Mouse (Mus musculus): ENCODE results near the gene Cd9. TPM values are rescaled to one million over a fixed set of nuclear protein-coding genes. Genes with fewer than 3 reads are reported as not detected.
"Not testable (repeated sequence)": the region's sequence is repeated elsewhere in the genome, so short reads cannot be mapped to it uniquely, and the experiment has no call there.

Cd9 gene
- polyA plus RNA-seq, 1 experiment from 2014 or later, result 137 TPM

DNA sequence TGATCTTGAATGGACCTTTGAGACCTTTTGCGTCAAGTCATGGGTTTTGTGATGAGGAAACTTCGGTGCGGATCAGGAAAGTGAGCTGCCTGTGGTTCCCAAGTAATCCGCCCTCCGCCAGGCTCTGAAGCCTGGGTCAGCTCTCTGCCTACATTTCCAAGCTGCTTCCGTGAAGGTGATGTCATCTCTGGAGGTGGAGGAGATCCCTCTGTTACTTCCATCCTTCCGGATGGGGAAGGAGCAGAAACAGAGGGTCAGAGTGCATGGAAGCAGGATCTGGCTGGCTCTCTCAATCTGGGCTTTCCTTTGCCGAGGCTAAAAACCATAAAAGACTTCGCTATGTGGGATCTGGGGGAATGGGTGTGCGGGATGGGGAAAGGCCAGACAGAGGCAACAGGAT, 3.2 kb downstream of the Cd9 start:
- WGBS, result 87% methylated on average over 10 of the region's 10 CpGs
- ATAC-seq, result no peak
- H3K4me3 ChIP-seq (ENCODE audit: low read length), result no peak overlapping the region
- H3K36me3 ChIP-seq (ENCODE audit: control insufficient read depth, insufficient read depth, low read length), result no peaks in the 10 kb centered on the region
- H3K27me3 ChIP-seq (replicated peaks; ENCODE audit: control insufficient read depth, insufficient read depth, low read length), result peaks cover 2% of the 10 kb centered on the region
- no peak overlapping the region; the same call in 1 of the 2 replicates for H3K27ac ChIP-seq (ENCODE audit: low read depth, low read length)
- no peaks in the 10 kb centered on the region for H3K9me3 ChIP-seq (ENCODE audit: control insufficient read depth, low read length)
- H3K4me1 ChIP-seq (ENCODE audit: control insufficient read depth, insufficient read depth, low read depth, low read length), result peaks cover 5% of the 10 kb centered on the region
- peak overlapping the region; percentile 96 for H3K4me2 ChIP-seq (ENCODE audit: low read length)
- no peak overlapping the region for H3K9ac ChIP-seq (ENCODE audit: low read depth, low read length)

DNA sequence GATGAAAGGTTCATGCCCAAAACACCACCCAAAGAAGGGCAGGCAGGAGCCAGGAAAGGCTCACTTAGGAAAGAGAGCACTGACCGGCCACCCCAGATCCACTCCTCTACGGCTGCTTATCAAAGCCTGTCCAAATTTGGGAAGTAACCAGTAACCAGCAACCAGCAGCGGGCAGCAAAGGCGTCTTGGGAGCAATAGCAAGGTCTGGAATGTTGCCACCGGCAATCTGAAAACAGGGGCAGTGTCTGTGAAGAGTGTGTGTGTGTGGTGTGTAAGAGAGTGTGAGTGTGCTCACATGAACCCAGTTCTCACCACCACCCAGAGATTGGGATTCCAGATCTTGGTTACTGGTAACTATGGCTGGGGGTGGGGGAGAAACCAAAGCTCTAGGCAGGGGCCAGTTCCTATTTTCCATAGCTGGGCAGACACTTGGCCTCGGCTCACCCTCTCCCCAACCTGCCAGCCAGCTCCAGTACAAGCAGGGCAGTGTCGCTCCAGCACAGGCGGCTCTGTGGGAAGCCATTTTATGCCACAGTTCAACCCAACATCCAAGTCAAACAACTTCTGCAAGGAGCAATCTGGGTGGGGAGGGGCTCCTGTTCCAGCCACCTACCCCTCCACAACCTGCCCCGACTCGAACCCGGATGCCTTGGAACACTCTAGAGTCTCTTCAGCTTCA, 4.6 kb downstream of the Cd9 start:
- Histone ChIP-seq H3K36me3 (ENCODE audit: control insufficient read depth, insufficient read depth, low read length) (no peaks in the 10 kb centered on the region), H3K9me3 (ENCODE audit: control insufficient read depth, low read length) (no peaks in the 10 kb centered on the region), H3K9ac (ENCODE audit: low read depth, low read length) (no peak overlapping the region), H3K4me2 (ENCODE audit: low read length) (no peak overlapping the region; the same call in 1 of the 2 replicates), H3K27ac (ENCODE audit: low read depth, low read length) (peak overlapping the region; percentile 62), H3K4me1 (ENCODE audit: control insufficient read depth, insufficient read depth, low read depth, low read length) (peaks cover 5% of the 10 kb centered on the region), H3K4me3 (ENCODE audit: low read length) (no peak overlapping the region), H3K27me3 (replicated peaks; ENCODE audit: control insufficient read depth, insufficient read depth, low read length) (no peaks in the 10 kb centered on the region; the same call in none of the 2 replicates)
- peak; percentile 53 for ATAC-seq
- 79% methylated on average over 11 of the region's 11 CpGs for WGBS

DNA sequence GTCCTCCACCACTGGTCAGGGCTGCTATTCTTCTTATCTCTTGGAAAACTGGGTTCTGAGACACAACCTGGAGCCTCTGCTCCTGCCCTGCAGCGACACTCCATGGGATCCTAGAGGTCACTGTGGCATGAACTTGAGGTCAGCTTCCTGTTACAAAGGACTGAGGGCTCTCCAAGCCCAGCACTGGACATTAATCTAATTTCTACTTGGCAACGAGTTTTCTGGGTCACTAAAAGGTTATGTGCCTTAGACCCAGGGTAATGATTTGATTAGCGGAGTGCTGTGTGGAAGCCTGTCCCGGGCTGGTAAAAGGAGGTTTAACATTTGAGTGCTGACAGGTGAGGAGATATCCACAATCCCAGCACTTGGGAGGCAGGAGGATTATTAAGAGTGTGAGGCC, 9.0 kb downstream of the Cd9 start:
- no peaks in the 10 kb centered on the region for H3K9me3 ChIP-seq (ENCODE audit: control insufficient read depth, low read length)
- H3K27me3 ChIP-seq (replicated peaks; ENCODE audit: control insufficient read depth, insufficient read depth, low read length), result no peaks in the 10 kb centered on the region
- H3K4me1 ChIP-seq (ENCODE audit: control insufficient read depth, insufficient read depth, low read depth, low read length), result peaks cover 12% of the 10 kb centered on the region
- ATAC-seq, result no peak
- H3K4me2 ChIP-seq (ENCODE audit: low read length), result no peak overlapping the region
- H3K4me3 ChIP-seq (ENCODE audit: low read length), result no peak overlapping the region
- H3K27ac ChIP-seq (ENCODE audit: low read depth, low read length), result no peak overlapping the region
- H3K36me3 ChIP-seq (ENCODE audit: control insufficient read depth, insufficient read depth, low read length), result no peaks in the 10 kb centered on the region
- 45% methylated on average over 4 of the region's 4 CpGs for WGBS
- no peak overlapping the region for H3K9ac ChIP-seq (ENCODE audit: low read depth, low read length)

DNA sequence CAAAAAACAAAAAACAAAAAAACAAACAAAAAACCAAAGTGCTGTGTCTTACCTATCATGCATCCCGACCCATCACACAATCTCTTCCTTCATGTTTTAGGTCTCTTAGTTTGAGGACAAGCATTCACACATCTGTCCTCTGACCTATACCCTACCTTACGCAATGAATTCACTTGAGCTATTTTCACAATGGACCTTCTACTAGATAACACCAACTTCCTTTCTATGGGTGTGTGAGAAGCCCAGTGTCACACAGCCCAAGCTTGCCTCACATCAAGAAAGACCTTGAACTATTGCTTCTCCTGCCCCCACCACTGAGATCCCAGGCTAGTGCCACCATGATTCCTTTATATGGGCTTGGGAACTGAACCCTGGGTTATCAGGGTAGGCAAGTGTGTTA, 9.9 kb downstream of the Cd9 start:
- ATAC-seq, result no peak
- no peak overlapping the region for H3K27ac ChIP-seq (ENCODE audit: low read depth, low read length)
- H3K27me3 ChIP-seq (replicated peaks; ENCODE audit: control insufficient read depth, insufficient read depth, low read length), result no peaks in the 10 kb centered on the region
- H3K36me3 ChIP-seq (ENCODE audit: control insufficient read depth, insufficient read depth, low read length), result no peaks in the 10 kb centered on the region
- H3K4me2 ChIP-seq (ENCODE audit: low read length), result no peak overlapping the region
- no peaks in the 10 kb centered on the region for H3K9me3 ChIP-seq (ENCODE audit: control insufficient read depth, low read length)
- no peak overlapping the region for H3K9ac ChIP-seq (ENCODE audit: low read depth, low read length)
- 97% methylated on average over 2 of the region's 2 CpGs for WGBS
- H3K4me3 ChIP-seq (ENCODE audit: low read length), result no peak overlapping the region
- H3K4me1 ChIP-seq (ENCODE audit: control insufficient read depth, insufficient read depth, low read depth, low read length), result peaks cover 15% of the 10 kb centered on the region

DNA sequence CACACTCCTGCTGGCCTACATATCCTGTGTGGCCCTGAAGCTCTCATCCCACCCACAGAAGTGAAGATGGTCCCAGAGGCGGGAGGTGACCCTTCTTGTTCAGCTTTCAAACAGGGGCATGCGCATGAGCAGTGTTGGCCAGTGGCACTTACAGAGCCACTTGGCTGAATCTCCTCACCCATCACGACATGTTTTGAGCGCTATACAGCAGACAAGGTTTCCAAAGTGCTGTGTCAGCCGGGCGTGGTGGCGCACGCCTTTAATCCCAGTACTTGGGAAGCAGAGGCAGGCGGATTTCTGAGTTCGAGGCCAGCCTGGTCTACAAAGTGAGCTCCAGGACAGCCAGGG, 10.3 kb downstream of the Cd9 start:
- not testable (repeated sequence) for H3K4me3 ChIP-seq (ENCODE audit: low read length)
- WGBS, result 96% methylated on average over 10 of the region's 10 CpGs

DNA sequence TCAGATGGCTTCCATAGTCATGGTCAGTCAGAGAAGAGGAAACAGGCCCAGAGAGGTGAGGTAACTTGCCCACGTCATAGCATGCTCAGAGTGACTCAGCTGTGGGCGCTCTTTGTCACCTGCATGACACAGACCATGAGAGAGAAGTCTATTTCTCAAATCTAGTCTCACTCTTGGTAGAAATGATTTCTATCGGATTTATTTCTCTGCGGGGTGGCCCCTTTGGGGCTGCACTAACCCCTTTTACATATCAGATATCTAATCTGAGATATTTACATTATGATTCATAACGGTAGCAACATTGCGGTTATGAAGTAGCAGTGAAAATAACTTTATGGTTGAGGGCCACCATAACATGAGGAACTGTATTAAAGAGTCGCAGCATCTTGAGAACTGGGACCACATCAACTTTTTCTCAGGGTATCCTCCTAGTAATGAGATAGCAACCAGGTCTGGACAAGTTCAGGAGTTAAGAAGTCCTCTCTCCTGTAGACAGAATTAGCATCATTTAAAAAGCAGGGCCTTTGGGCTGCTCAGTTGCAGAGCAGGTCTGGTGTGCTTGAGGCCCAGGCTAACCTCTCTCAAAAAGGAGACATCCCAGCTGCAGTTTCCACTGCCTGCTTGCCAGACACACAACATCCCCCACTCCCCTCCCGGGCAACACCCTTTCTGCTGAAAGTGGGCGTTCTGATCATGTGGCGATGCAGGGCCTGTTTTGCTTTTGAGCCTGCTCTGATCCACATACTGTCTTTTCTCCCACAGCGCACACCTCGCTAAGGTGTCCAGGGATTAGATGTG, 10.9 kb downstream of the Cd9 start:
- 93% methylated on average over 12 of the region's 12 CpGs for WGBS
- no peak overlapping the region for H3K4me2 ChIP-seq (ENCODE audit: low read length)
- no peaks in the 10 kb centered on the region for H3K27me3 ChIP-seq (replicated peaks; ENCODE audit: control insufficient read depth, insufficient read depth, low read length)
- no peaks in the 10 kb centered on the region for H3K9me3 ChIP-seq (ENCODE audit: control insufficient read depth, low read length)
- peaks cover 15% of the 10 kb centered on the region for H3K4me1 ChIP-seq (ENCODE audit: control insufficient read depth, insufficient read depth, low read depth, low read length)
- no peak for ATAC-seq
- H3K9ac ChIP-seq (ENCODE audit: low read depth, low read length), result no peak overlapping the region
- no peak overlapping the region for H3K27ac ChIP-seq (ENCODE audit: low read depth, low read length)
- no peaks in the 10 kb centered on the region for H3K36me3 ChIP-seq (ENCODE audit: control insufficient read depth, insufficient read depth, low read length)
- no peak overlapping the region for H3K4me3 ChIP-seq (ENCODE audit: low read length)

More for the DNA sequence above, 10.3 kb downstream of the Cd9 start:
- not testable (repeated sequence) for H3K9me3 ChIP-seq (ENCODE audit: control insufficient read depth, low read length); H3K36me3 ChIP-seq (ENCODE audit: control insufficient read depth, insufficient read depth, low read length); H3K4me2 ChIP-seq (ENCODE audit: low read length); ATAC-seq; H3K9ac ChIP-seq (ENCODE audit: low read depth, low read length); H3K27me3 ChIP-seq (replicated peaks; ENCODE audit: control insufficient read depth, insufficient read depth, low read length); H3K27ac ChIP-seq (ENCODE audit: low read depth, low read length)
- peaks cover 15% of the 10 kb centered on the region for H3K4me1 ChIP-seq (ENCODE audit: control insufficient read depth, insufficient read depth, low read depth, low read length)

DNA sequence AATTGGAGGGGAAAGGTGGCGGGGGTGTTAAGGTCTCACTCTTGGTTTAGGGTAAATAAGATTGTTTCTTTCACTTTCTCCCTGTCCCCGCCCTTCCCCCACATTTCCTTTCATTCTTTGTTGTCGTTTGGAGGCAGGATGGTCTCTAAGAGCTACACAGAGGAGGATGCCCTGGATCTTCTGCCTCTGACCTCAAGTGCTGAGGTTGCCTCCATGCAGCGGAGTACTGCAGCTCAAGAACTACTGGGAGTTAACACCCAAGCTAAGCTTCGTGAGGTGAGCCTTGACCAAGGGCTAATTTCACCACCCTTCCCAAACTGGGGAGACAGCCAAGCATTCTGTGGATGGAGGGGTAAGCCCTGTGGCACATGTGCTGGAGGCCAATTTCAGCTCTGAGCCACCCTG, 12.2 kb downstream of the Cd9 start:
- Histone ChIP-seq H3K27ac (ENCODE audit: low read depth, low read length) (no peak overlapping the region), H3K9me3 (ENCODE audit: control insufficient read depth, low read length) (no peaks in the 10 kb centered on the region), H3K36me3 (ENCODE audit: control insufficient read depth, insufficient read depth, low read length) (no peaks in the 10 kb centered on the region), H3K4me3 (ENCODE audit: low read length) (no peak overlapping the region), H3K27me3 (replicated peaks; ENCODE audit: control insufficient read depth, insufficient read depth, low read length) (no peaks in the 10 kb centered on the region), H3K4me2 (ENCODE audit: low read length) (no peak overlapping the region), H3K4me1 (ENCODE audit: control insufficient read depth, insufficient read depth, low read depth, low read length) (peaks cover 15% of the 10 kb centered on the region), H3K9ac (ENCODE audit: low read depth, low read length) (no peak overlapping the region)
- 58% methylated on average over 5 of the region's 5 CpGs for WGBS
- no peak for ATAC-seq

DNA sequence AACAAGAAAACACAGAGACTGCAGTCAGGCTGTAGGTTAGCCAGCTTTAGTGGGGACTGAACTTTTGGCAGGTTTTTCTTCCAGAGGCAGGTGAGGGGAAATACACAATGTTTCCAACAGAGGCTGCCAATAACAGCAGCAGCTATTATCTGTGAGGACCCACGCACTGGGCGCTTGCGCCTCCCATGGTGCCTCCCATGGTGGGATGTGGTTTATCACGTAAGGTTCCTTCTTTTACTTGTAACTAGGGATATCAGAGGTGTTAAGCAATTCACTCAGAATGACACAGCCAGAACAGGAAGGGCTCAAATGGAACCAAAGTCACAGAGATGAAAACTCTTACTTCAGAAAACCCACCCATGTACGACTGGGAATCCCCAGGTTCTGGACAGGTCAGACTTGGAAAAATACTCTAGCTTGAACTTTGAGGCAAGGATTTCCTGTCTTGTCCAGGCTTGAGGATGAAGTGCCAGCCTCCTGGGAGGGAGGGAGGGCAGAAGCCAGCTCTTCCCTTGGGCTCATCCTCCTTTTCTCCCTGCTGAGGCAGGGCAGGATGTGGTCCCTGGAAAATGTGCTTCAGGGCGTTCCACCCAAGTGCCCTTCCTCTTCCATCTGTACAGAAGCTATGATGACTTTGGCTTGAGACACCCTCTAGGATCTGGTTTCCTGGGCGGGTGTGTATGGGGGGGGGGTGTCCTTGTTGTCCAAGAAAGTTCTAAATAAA, 12.8 kb downstream of the Cd9 start:
- H3K4me2 ChIP-seq (ENCODE audit: low read length), result no peak overlapping the region
- no peaks in the 10 kb centered on the region for H3K36me3 ChIP-seq (ENCODE audit: control insufficient read depth, insufficient read depth, low read length)
- H3K9ac ChIP-seq (ENCODE audit: low read depth, low read length), result no peak overlapping the region
- H3K4me3 ChIP-seq (ENCODE audit: low read length), result no peak overlapping the region
- peaks cover 17% of the 10 kb centered on the region for H3K4me1 ChIP-seq (ENCODE audit: control insufficient read depth, insufficient read depth, low read depth, low read length)
- peak overlapping the region; percentile 80 for H3K27ac ChIP-seq (ENCODE audit: low read depth, low read length)
- 51% methylated on average over 7 of the region's 7 CpGs for WGBS
- no peak for ATAC-seq
- H3K27me3 ChIP-seq (replicated peaks; ENCODE audit: control insufficient read depth, insufficient read depth, low read length), result no peaks in the 10 kb centered on the region
- H3K9me3 ChIP-seq (ENCODE audit: control insufficient read depth, low read length), result no peaks in the 10 kb centered on the region
